Mouse (Mus musculus) fat pad, adult 2 months (tissue): Measurements from ENCODE around the gene Lrrc55.

Source experiments
- DNase-seq: peaks from one replicate; pipeline ENCODE4 v3.0.0-alpha.2; 2011; ENCODE audit warnings: low read depth, low spot score; ENCODE audit errors: extremely low read depth

Gene Lrrc55

DNA sequence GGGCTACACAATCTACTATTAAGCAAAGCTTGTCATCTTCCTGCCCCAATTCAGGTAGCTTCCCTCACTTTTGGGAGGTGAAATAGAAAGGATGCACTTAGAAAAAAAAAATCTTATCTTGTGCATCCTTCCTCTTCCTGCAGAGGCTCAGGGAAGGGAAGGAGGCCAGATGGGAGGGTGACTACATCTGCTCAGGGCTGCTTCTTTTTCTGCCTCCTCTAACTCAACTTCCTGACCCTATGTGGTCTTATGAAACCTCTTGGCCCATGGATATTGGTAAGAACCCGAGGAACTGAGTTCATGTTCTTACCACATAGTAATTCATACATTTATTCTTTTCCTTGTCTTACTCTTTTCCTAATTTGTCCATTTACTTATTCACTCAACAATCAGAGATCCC lies 61.9 kb downstream of the Lrrc55 start:
- no peak for DNase-seq

DNA sequence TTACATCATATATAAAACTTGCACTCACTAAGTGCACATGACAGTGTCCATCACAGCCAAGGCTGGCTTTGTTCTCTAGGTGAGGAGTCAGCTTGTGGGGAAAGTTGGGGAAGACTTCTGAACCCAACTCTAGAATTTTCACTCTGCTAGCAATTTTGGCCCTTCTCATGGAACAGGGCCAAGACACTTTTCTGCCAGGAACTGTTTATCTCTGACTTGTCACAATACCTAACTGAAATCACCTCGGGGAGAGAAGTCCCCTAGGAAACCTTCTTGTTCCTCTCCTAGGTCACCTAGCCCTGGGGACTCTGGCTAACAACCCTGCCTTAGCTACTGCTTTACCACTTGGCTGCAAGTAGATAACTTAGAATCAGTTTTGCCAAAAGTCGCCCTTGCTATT lies 64.8 kb downstream of the Lrrc55 start:
- no peak for DNase-seq

DNA sequence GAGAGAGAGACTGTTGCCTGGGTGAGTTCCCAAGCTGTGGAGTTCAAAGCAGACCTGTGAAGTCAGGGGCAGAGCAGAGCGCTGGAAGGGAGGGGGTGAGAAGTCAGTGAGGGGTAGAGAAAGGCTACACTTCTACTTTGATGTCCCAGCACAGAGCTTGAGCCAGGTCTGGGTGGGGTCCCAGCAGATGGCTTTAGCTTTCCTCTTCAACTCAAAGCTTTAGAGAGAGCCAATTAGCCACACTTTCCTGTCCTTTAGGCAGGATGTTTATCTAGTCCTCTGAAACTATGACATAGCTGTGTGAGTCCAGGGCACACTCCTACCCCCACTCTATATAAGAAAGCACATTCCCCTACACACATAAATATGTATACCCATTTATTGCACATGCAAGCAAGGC lies 65.3 kb downstream of the Lrrc55 start:
- DNase-seq, result no peak

GRCm38 (mm10) chr2:85131226-85131625 lies 65.8 kb downstream of the Lrrc55 start:
- no peak for DNase-seq

DNA sequence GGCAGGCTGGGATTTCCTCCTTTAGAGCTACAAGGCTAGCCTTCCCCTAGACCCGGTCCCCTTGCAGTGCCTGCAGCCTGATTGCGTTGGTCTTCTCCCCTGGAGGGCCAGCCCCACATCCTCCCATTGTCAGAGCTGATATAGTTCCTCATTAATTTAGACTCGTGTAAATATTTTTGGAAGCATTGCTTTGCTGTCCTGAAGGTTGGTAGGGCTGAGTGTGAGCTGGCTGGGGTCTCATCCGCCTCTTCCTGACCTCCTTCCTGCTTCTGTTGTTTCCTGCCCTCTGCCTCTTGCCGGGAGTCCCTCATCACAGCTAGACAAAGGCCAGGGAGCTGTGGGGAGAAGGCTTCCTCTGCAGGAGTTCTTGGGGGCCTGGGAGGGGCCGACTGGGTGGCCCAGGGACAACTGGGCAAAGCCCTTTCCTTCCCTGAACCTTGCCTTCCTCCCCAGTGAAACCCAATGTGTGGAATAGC lies 67.5 kb downstream of the Lrrc55 start:
- no peak for DNase-seq

- DNase-seq, result no peak
These were observed 73.0 kb downstream of the Lrrc55 start for GRCm38 (mm10) chr2:85123869-85124535.

GRCm38 (mm10) chr2:85123187-85123868 lies 73.7 kb downstream of the Lrrc55 start:
- no peak for DNase-seq
